Mouse (Mus musculus) myocyte (in vitro differentiated cells): ENCODE results near the gene Ocel1.
A peak's percentile ranks its signal among the peaks of the same experiment; 100 is the strongest.

Experiments used
- MAX ChIP-seq: IDR thresholded peaks from one replicate; pipeline ENCODE4 v1.6.1; 2011; ENCODE audit warnings: low read depth, mild to moderate bottlenecking, control low read depth
- MYOD1 ChIP-seq, 3 experiments: IDR thresholded peaks; one replicate each; pipeline ENCODE4 v1.6.1; 2011; ENCODE audit warnings: control low read depth in 2 of 3, low read depth in 2 of 3, mild to moderate bottlenecking in 2 of 3, moderate library complexity in 1 of 3; ENCODE audit not compliant: insufficient read length in 2 of 3, control insufficient read depth in 1 of 3
- MYOG ChIP-seq, 3 experiments: IDR thresholded peaks; one replicate each; pipeline ENCODE4 v1.6.1; 2011; ENCODE audit warnings: control low read depth in 2 of 3, low read depth in 2 of 3, mild to moderate bottlenecking in 2 of 3; ENCODE audit not compliant: insufficient read length in 2 of 3, control insufficient read depth in 1 of 3, insufficient read depth in 1 of 3
- POLR2A ChIP-seq: IDR thresholded peaks from one replicate; pipeline ENCODE4 v1.6.1; 2011; ENCODE audit warnings: low read depth, mild to moderate bottlenecking, control low read depth, moderate library complexity; ENCODE audit not compliant: insufficient read length
- POLR2AphosphoS2 ChIP-seq: IDR thresholded peaks from one replicate; pipeline ENCODE4 v1.6.1; 2011; ENCODE audit warnings: low read depth, control low read depth; ENCODE audit not compliant: insufficient read length
- USF1 ChIP-seq: IDR thresholded peaks from one replicate; pipeline ENCODE4 v1.6.1; 2011; ENCODE audit warnings: low read depth, mild to moderate bottlenecking, control low read depth, moderate library complexity

- TF ChIP-seq POLR2A (peak; percentile 17), MYOD1 (IDR thresholded peaks at IDR 0.05; ENCODE audit: control insufficient read depth in 1 of 3, insufficient read length in 2 of 3, low read depth in 2 of 3) (peak in 1 of 3 experiments; percentile 1), MYOG (IDR thresholded peaks at IDR 0.05; ENCODE audit: control insufficient read depth in 1 of 3, insufficient read depth in 1 of 3, insufficient read length in 2 of 3, low read depth in 2 of 3) (no peak), POLR2AphosphoS2 (peak; percentile 16), MAX (no peak), USF1 (no peak)
Measured at GRCm38 (mm10) chr8:71380178-71381171, 9.4 kb downstream of the Ocel1 start.
